Mouse (Mus musculus): ENCODE results near the gene Pnlip.

The Pnlip gene

GRCm38 (mm10) chr19:58652198-58652597 lies at the start of gene Pnlip:
Pnlip (plus strand) TSS chr19:58652498.
- no peak for DNase-seq

- DNase-seq: no peak
Measured at GRCm38 (mm10) chr19:58609716-58610115, 42.6 kb upstream of the Pnlip start.

GRCm38 (mm10) chr19:58612745-58613144 lies 39.6 kb upstream of the Pnlip start:
- DNase-seq: no peak

- DNase-seq: no peak
Measured at GRCm38 (mm10) chr19:58616606-58617005, 35.7 kb upstream of the Pnlip start.

GRCm38 (mm10) chr19:58620661-58621060 lies 31.6 kb upstream of the Pnlip start:
- no peak for DNase-seq

- DNase-seq: no peak
Measured at GRCm38 (mm10) chr19:58621646-58622045, 30.7 kb upstream of the Pnlip start.

GRCm38 (mm10) chr19:58624799-58625198 lies 27.5 kb upstream of the Pnlip start:
- DNase-seq: no peak

- DNase-seq: no peak
Measured at GRCm38 (mm10) chr19:58625254-58625947, 26.9 kb upstream of the Pnlip start.

GRCm38 (mm10) chr19:58627406-58628337 lies 24.6 kb upstream of the Pnlip start:
- DNase-seq: no peak

GRCm38 (mm10) chr19:58629351-58629773 lies 22.9 kb upstream of the Pnlip start:
- no peak for DNase-seq

GRCm38 (mm10) chr19:58650036-58650435 lies 2.3 kb upstream of the Pnlip start:
- no peak for DNase-seq

- no peak for DNase-seq
Measured at GRCm38 (mm10) chr19:58662098-58662497, 9.8 kb downstream of the Pnlip start.

- no peak for DNase-seq
Measured at GRCm38 (mm10) chr19:58663317-58663716, 11.0 kb downstream of the Pnlip start.

- no peak for DNase-seq
Measured at GRCm38 (mm10) chr19:58664901-58665300, 12.6 kb downstream of the Pnlip start.

- DNase-seq: no peak
Measured at GRCm38 (mm10) chr19:58674644-58675043, 22.3 kb downstream of the Pnlip start.

GRCm38 (mm10) chr19:58677117-58677516 lies 24.8 kb downstream of the Pnlip start:
- no peak for DNase-seq

GRCm38 (mm10) chr19:58688933-58689332 lies 36.6 kb downstream of the Pnlip start:
- DNase-seq: no peak

GRCm38 (mm10) chr19:58695314-58695713 lies 43.0 kb downstream of the Pnlip start:
- no peak for DNase-seq

GRCm38 (mm10) chr19:58696235-58696634 lies 43.9 kb downstream of the Pnlip start:
- no peak for DNase-seq

- no peak for DNase-seq
Measured at GRCm38 (mm10) chr19:58704556-58704955, 52.3 kb downstream of the Pnlip start.

GRCm38 (mm10) chr19:58708611-58709010 lies 56.3 kb downstream of the Pnlip start:
- no peak for DNase-seq

GRCm38 (mm10) chr19:58717925-58718324 lies 65.6 kb downstream of the Pnlip start:
- DNase-seq: no peak

- DNase-seq: no peak
Measured at GRCm38 (mm10) chr19:58720439-58720838, 68.1 kb downstream of the Pnlip start.

- no peak for DNase-seq
Measured at GRCm38 (mm10) chr19:58726551-58726950, 74.3 kb downstream of the Pnlip start.

All from thymus, postnatal 25 days (tissue).